Mouse (Mus musculus) c-Kit-negative CD71-positive TER-119-positive erythroid progenitor cells, embryonic 14.5 days (primary cell): ENCODE measurements around the gene Camta1.

ENCODE experiments used
- DNase-seq: peaks from one replicate; pipeline ENCODE4 v3.0.0-alpha.2; 2013; ENCODE audit warnings: low read depth, low spot score

Gene Camta1

GRCm38 (mm10) chr4:151152010-151152409, 709.7 kb downstream of the Camta1 start:
- DNase-seq = no peak

- DNase-seq = no peak
Measured at GRCm38 (mm10) chr4:151150842-151151241, 710.8 kb downstream of the Camta1 start.

GRCm38 (mm10) chr4:151150115-151150514, 711.6 kb downstream of the Camta1 start:
- DNase-seq = no peak

- DNase-seq = no peak
Measured at GRCm38 (mm10) chr4:151147541-151147940, 714.1 kb downstream of the Camta1 start.

- DNase-seq = no peak
Measured at GRCm38 (mm10) chr4:151144121-151144520, 717.6 kb downstream of the Camta1 start.

GRCm38 (mm10) chr4:151141196-151141880, 720.3 kb downstream of the Camta1 start:
- DNase-seq = peak; percentile 20

- no peak for DNase-seq
Measured at GRCm38 (mm10) chr4:151140368-151140982, 721.2 kb downstream of the Camta1 start.

GRCm38 (mm10) chr4:151139053-151139840, 722.4 kb downstream of the Camta1 start:
- DNase-seq = no peak

- DNase-seq = no peak
Measured at GRCm38 (mm10) chr4:151138586-151138985, 723.1 kb downstream of the Camta1 start.

GRCm38 (mm10) chr4:151138135-151138534, 723.5 kb downstream of the Camta1 start:
- no peak for DNase-seq

GRCm38 (mm10) chr4:151137701-151138100, 724.0 kb downstream of the Camta1 start:
- no peak for DNase-seq

GRCm38 (mm10) chr4:151135491-151135890, 726.2 kb downstream of the Camta1 start:
- DNase-seq = no peak

- no peak for DNase-seq
Measured at GRCm38 (mm10) chr4:151133760-151134159, 727.9 kb downstream of the Camta1 start.

GRCm38 (mm10) chr4:151132493-151132892, 729.2 kb downstream of the Camta1 start:
- no peak for DNase-seq

GRCm38 (mm10) chr4:151130756-151131490, 730.8 kb downstream of the Camta1 start:
- DNase-seq = no peak

- no peak for DNase-seq
Measured at GRCm38 (mm10) chr4:151129725-151130557, 731.7 kb downstream of the Camta1 start.

- no peak for DNase-seq
Measured at GRCm38 (mm10) chr4:151128641-151129541, 732.8 kb downstream of the Camta1 start.

- no peak for DNase-seq
Measured at GRCm38 (mm10) chr4:151127636-151128548, 733.8 kb downstream of the Camta1 start.

GRCm38 (mm10) chr4:151118883-151119282, 742.8 kb downstream of the Camta1 start:
- no peak for DNase-seq
